Mouse (Mus musculus) lung, postnatal 10 days (tissue): ENCODE data around the gene Phf6.

Experiments used
- DNase-seq: peaks from one replicate; pipeline ENCODE4 v3.0.0; 2021

Gene Phf6

GRCm38 (mm10) chrX:52911587-52912371 is at the start of gene Phf6:
TSS of gene Phf6 (plus strand) at chrX:52912266.
- DNase-seq = peak; percentile 92

DNA sequence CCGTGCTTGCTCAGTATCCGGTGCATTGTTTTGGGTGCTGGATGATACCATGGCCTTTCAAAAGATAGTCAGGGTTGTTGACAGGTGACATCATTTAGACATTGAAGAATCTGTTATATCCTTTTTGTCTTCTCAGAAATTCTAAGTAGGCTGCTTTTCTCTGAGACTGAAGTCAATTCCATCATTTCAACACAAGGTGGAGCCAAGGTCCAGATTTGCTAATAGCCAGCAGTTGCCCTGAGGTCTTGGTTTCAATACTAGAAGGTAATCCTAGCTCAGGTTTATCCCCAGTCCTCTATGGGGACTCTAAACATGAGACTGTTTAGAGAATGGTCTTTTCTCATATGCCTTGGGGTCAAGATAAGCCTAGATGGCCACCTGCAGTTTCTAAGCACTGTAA is 47.9 kb upstream of the Phf6 start:
- DNase-seq = peak; percentile 17

GRCm38 (mm10) chrX:52898486-52898885 is 13.6 kb upstream of the Phf6 start:
- DNase-seq = peak; percentile 2

GRCm38 (mm10) chrX:52912372-52912728 is 284 bp downstream of the Phf6 start:
- DNase-seq = no peak

DNA sequence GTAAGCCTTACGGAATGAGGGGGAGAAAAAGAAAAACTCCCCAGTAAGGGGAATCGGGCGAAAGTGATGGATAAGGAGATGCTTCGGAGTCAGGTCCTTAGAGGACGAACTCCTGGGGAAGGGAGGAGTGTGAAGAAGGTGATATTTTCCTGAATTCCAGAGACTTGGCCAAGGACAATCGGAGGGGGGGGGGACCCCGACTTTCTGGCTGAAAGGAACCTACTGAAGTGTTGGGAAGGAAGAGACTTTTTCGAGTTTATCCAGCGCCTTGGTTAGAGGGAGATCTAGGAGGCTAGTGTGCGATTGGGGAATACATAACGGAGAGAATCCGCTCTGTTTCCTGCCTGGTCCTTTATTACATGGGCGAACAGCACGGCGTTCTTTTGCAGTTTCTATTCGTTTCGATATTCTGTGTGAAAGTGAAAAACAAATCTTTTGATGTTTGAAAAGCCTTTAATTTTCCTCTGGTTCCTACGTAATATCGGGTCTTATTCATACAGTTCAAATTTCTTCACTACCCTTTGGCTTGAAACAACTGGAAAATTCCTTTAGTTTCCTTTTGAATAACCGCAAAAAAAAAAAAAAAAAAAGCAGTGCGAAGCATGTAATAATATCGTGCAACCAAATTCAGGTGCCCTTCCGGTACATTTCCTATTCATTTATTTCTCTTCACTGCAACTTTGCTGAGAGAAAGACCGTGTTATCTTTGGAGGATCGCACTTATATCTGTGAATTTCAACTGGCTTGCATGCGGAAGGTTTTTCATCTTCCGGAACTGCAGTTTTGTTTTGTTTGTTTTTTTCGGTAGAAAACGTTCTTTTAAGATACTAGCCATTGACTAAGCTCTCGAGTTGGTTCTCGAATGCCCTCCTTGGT is 998 bp downstream of the Phf6 start:
- no peak for DNase-seq

- no peak for DNase-seq
Measured at GRCm38 (mm10) chrX:52913856-52914255, 1.8 kb downstream of the Phf6 start.

GRCm38 (mm10) chrX:52914705-52915104 is 2.6 kb downstream of the Phf6 start:
- no peak for DNase-seq

- DNase-seq = no peak
Measured at GRCm38 (mm10) chrX:52916516-52916915, 4.5 kb downstream of the Phf6 start.

DNA sequence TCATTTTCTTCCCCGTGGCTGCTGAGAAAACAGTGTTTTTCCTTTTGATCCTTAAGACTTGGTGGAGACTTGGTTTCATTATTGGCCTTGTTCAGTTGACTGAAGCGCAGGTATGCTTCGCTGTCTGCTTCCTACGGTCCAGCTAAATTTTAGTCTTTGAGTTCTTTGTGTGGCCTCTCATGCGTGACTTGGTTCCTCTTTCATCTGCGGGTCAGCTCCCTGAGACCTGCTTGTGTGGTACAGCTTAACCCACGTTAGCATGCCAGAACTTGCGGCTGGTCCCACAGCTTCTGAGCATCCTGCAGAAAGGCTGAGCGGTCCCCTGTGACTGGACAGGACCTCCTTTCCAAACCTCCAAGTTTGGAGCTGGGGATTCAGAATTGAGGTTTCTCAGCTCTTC is 14.7 kb downstream of the Phf6 start:
- DNase-seq = no peak

GRCm38 (mm10) chrX:52928883-52929282 is 16.8 kb downstream of the Phf6 start:
- peak; percentile 31 for DNase-seq

DNA sequence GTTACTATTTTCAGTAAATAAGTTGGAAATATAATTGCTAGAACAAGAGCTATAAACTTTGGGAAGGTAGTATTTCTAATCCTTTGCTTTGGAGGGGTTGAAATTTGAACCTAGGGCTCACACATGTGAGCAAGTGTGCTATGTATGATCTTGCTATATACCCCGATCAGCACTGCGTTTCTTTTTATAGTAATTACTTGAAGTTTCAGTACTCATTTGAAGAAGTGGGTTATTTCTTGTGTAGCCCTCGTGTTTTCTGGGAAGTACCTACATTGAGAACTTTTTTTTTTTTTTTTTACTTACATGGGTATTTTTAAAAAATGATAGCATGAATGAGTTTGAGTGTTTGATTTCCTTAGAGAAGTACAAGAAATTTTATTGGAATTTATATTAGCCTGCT is 17.7 kb downstream of the Phf6 start:
- DNase-seq = no peak

DNA sequence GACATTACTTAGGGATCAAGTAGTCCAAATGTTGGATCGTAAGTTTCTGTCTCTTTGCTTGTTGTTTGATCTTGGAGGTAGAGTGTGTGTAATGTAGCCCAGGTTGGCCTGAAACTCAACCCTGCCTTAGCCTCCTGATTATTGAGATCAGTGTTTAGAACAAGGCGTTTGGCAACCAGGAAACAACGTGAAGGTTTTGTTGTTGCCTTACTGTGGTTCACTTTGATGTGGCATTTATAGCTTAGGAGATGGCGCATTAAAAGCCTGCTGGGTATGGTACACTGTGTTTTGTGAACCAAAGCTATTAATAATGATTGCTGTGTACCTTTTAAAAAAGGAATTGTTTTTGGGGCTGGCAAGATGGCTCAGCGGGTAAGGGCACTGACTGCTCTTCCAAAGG is 18.1 kb downstream of the Phf6 start:
- DNase-seq = no peak

GRCm38 (mm10) chrX:52932161-52932560 is 20.1 kb downstream of the Phf6 start:
- no peak for DNase-seq

- DNase-seq = no peak
Measured at GRCm38 (mm10) chrX:52934496-52934895, 22.4 kb downstream of the Phf6 start.

DNA sequence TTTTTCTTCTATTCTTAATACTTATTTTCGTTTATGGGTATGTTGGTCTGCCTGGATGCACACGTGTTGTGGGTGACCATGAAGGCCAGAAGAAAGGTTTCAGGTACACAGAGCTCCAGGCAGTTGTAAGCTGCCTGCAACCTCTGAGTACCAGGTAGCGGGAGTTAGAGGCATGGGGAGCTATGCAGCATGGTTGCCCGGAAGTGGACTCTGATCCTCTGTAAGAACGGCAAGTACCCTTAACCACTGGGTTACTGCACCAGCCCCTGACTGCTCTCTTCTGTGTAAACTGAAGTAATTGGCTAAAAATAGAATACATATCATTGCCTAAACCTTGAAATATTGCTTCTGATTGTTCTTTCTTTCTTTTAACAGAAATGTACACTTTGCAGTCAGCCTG is 33.4 kb downstream of the Phf6 start:
- DNase-seq = no peak

DNA sequence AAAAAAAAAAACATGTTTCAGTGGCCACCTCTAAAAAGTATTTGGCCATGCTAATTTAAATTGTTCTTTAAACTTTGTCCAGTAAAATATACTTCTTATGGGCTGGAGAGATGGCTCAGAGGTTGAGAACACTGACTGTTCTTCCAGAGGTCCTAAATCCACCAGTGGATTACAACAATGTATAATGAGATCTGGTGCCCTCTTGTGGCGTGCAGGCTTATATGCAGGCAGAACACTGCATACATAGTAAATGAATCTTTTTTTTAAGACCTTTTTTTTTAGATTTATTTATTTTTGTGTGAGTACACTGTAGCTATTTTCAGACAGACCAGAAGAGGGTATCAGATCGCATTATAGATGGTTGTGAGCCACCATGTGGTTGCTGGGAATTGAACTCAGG is 37.6 kb downstream of the Phf6 start:
- DNase-seq = peak; percentile 31

GRCm38 (mm10) chrX:52956942-52957341 is 44.9 kb downstream of the Phf6 start:
- no peak for DNase-seq

GRCm38 (mm10) chrX:52961559-52962110 is 49.6 kb downstream of the Phf6 start:
- no peak for DNase-seq

DNA sequence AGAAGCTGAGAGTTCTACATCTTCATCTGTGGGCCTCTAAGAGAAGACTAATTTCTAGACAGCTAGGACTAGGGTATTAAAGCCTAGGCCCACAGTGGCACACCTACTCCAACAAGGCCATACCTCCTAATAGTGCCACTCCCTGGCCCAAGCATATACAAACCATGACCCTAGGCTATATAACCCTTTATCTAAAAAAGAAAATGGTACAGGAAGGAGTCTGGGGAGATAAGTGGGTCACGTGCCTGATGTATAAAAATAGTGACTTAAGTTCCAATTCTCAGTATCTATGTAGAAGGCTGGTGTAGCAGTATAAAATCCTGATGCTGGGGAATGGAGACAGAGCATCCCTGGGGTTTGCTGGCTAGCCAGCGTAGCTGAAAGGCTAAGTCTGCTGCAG is 53.1 kb downstream of the Phf6 start:
- DNase-seq = no peak

GRCm38 (mm10) chrX:52971211-52972006 is 59.3 kb downstream of the Phf6 start:
- DNase-seq = peak; percentile 62

- no peak for DNase-seq
Measured at GRCm38 (mm10) chrX:52972129-52972528, 60.1 kb downstream of the Phf6 start.

DNA sequence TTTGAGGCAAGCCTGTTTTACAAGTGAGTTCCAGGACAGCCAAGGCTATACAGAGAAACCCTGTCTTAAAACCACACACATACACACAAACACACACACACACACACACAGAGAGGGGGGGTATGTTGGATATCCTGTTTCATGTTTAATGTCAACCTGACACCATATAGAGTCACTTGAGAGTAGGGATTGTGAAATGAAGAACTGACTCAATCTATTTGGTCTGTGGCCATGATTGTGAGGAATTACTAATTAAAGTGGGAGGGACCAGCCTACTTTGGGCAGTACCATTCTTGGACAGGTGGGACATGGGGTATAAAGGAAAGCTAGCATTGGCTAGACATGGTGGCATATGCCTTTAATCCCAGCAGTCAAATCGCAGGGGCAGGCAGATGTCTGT is 60.6 kb downstream of the Phf6 start:
- no peak for DNase-seq

GRCm38 (mm10) chrX:52978576-52978975 is 66.5 kb downstream of the Phf6 start:
- no peak for DNase-seq
